Mouse (Mus musculus) layer of hippocampus, adult 11-12 months (tissue): Measurements from ENCODE around the gene Tspan12.
"Not testable (repeated sequence)": the region's sequence is repeated elsewhere in the genome, so short reads cannot be mapped to it uniquely, and the experiment has no call there.

ENCODE experiments used
- DNase-seq: peaks from one replicate; pipeline ENCODE4 v3.0.0; 2022; ENCODE audit warnings: low spot score

Tspan12 gene

DNA sequence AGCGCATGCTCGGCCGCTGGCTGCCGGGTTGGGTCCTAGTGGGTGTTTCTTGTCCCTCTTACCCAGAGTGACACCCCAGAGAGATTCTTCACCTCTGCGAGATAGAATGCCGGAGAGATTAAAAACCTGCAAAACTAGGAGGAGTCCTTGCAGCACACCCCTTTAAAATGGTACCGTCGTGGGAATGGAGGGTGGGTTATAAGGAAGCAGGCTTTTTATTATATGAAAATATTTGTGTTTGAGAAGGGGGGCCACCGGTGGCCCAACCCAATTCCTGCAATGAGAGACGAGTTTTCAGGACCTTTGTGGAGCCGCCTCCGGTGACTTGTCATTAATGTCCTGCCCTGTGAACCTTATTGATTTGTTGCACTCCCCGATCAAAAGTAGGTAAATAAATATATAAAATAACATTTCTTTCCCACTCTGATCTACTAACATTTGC lies at the start of gene Tspan12:
TSS of gene Tspan12 (minus strand) at position 172 of the 442 bp plus-strand sequence.
- DNase-seq: no peak

DNA sequence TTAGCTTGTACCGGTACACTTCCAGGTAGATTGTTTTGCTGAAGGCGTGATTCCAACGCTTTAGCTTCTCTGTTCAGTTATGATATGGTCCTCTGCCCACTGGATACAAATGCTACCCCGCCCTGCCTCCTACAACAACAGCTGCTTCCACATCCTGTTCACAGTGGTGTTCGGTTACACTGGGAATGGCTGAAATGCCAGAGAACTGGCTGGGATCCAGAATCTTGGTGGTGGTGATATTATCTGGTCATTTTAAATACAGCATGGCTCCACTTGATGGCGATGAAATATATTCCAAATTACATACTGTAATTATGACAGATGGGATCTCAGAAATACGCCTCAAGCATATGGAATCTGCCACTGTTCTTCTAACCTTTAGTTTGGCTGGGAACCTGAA lies 42.1 kb upstream of the Tspan12 start:
- peak; percentile 25 for DNase-seq

DNA sequence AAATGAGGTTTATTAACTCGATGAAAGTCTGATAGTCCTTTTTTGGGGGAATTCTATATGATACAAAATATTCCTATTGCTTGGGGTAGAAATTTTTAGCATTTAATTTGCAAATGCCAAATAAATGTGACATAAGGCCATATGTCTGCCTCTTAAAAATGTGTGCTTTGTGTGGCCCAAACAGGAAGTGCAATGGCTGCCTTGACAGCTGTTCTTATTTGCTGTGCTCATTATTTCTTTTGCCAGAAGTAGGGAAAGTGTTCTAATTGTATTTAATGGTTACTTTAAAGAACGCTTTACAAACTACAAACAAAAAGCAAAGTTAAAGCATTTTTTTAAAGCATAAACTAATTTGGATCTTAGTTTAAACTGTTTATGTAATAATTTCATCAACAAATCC lies 36.8 kb upstream of the Tspan12 start:
- DNase-seq: no peak

- DNase-seq: not testable (repeated sequence)
Observed at GRCm38 (mm10) chr6:21887971-21888370, 35.7 kb upstream of the Tspan12 start.

DNA sequence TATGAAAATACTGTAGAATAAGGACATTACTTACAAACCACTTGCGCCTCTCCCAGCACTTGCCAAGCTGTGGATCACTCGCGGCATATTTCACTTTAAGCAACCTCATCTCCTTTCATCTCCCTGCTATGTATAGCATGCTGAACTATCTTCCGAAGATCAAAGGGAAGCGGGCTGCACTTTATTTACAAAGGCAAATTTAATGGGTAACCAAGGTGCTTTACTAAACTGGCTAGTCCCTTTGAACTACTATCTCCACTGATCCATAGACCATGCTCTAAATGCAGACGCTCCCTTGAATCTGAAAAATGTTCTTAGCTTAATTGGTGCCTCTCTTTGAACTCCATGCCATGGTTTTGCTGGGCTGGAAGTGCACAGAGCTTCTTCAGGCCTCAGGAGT lies 27.2 kb upstream of the Tspan12 start:
- no peak for DNase-seq

- no peak for DNase-seq
Observed at GRCm38 (mm10) chr6:21867310-21867709, 15.0 kb upstream of the Tspan12 start.

GRCm38 (mm10) chr6:21864179-21864578 lies 11.9 kb upstream of the Tspan12 start:
- DNase-seq: no peak

DNA sequence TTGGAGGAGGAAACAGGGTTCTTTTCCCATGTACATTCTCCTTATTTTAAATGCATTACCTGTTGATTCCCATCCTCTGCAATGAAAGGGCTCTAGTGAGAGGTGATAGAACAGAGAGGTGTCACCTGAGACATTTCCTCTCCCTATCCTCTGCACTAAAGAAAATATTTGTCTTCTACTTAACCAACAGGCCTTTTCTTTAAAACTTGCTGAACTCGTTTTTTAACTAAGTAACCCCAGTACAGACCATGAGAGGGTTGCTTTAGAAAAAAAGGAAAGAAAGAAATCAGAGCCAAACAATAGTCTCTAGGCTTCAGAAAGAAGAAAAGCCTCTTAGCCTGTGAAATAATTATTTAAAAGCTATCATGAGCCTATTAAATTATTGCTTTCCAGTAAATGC lies 11.2 kb upstream of the Tspan12 start:
- no peak for DNase-seq

DNA sequence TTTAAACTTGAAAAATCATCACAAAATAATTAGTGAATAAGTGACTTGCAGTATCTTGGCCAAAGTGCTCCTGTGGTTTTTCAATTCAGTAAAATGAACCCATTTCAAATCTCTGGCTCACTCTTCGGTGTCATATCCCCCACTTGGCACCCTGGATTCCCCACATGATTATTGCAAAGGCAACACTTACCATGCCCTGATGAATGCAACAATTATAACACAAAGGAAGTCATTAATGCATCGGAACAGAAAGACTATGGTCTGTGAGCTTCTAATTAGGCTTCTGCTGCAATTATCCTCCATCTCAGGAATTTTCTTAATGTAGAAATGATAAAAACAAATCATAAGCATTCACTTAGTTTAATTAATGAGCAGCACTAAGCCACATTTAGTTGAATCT lies 9.0 kb upstream of the Tspan12 start:
- DNase-seq: no peak

DNA sequence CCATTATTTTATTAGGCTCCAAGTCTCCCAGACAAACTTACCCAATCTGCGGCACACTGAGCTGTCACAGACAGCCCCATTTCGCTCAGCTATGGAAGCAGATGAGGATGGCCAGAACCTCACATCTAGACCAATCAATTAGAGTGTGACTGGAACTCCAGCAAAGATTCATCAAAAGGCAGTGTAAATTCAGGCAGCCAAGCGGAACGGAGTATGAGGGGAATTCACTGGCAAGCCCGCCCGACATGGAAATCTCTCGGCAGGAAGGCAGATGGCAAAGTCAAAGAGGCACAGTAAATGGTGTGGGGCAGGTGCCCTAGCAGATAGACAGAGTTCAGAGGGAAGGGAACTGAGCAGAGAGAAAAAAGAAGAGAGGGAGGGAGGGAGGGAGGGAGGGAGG lies 5.5 kb upstream of the Tspan12 start:
- no peak for DNase-seq

GRCm38 (mm10) chr6:21855921-21856320 lies 3.6 kb upstream of the Tspan12 start:
- no peak for DNase-seq

DNA sequence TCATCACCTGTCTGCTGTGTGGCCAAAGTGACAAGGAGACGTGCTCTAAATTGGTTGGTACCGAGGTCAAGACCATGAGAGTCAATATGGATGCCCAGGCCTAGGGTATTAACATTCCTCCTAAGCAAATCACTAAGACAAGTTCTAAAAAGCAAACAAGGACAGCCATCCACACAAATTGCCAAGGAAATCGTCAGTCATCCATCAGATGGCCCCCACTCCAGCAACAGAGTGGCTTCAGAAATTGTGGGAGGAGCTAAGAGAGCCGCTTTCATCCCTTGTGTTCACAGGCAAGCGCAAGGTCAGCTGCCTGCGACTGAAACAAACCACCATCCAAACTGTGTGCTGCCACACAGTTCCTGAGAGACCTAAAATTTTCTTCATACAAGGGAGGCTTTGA lies 1.0 kb upstream of the Tspan12 start:
- no peak for DNase-seq

DNA sequence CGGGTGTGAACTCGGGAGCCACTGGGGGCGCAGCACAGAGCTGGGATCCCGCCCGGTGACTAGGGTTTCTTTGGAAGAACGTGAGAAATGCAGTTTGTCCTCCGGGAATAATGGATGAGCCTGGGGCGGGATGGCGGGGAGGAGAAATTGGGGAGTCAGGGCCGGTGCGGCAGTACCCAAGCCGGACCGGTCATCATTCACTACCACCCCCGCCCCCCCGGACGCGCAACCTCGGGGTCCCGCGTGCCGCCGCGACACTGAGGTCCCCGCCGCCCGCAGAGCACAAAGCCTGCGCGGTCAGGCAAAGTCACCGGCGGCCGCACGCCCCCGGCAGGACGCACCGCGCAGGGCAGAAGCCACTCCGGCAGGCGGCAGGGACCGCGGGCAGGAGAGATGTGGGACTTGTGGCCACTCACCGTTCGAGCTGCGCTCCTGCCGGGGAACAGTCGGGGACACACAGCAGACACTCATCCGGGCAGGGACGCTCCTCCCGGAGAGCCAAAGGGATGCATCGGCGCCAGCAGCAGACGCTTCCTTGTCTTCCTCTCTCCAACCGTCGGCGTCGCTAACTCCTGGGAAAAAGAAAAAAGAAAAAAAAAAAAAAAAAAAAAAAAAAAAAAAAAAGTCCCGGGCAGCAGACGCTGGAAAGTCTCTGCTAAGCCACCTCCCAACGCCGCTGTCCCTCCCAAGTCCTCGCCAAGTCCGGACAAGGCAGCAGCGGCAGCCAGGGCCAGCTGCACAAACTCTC lies 545 bp downstream of the Tspan12 start:
- peak; percentile 46 for DNase-seq

- DNase-seq: no peak
Observed at GRCm38 (mm10) chr6:21851346-21851595, 1.0 kb downstream of the Tspan12 start.

- no peak for DNase-seq
Observed at GRCm38 (mm10) chr6:21850526-21851345, 1.6 kb downstream of the Tspan12 start.

GRCm38 (mm10) chr6:21848808-21849207 lies 3.5 kb downstream of the Tspan12 start:
- no peak for DNase-seq

DNA sequence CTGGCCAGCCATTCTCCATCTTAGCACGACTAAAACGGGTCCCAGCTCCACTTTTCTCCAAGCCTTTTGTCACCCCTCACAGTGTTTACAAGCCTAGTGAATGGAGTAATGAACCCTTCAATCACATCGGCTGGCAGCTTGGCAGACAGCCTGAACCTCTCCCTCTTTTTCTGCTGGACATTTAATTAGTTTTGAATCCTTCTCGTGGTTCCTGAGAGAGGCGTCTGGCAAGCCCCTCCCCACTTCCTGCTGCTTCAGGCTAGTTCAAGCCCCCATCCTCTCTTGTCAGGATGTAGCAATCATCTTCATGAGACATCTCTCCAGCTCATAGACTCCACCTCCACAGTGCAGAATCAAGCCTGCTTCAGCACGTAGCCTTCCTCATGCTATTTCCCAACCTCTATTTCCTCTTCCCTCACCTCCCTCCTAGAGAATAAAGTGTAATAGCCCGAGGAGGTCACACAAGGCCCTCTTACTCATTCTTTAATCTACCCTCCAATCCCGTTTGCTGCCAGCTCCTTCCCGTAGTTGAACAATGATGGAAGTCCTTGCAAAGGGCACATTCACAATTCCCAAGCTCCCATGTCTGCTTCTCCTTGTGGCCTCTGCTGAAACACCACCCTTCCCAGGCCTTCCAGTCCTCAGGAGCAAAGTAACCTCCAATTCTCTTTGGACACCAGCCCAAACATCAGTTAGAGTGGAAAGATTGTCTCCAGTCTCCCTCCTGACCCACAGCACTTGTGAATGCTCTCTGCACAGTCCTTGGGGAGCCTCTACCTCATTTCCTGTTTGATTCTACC lies 12.1 kb downstream of the Tspan12 start:
- DNase-seq: peak; percentile 19

GRCm38 (mm10) chr6:21839244-21839814 lies 13.0 kb downstream of the Tspan12 start:
- no peak for DNase-seq

DNA sequence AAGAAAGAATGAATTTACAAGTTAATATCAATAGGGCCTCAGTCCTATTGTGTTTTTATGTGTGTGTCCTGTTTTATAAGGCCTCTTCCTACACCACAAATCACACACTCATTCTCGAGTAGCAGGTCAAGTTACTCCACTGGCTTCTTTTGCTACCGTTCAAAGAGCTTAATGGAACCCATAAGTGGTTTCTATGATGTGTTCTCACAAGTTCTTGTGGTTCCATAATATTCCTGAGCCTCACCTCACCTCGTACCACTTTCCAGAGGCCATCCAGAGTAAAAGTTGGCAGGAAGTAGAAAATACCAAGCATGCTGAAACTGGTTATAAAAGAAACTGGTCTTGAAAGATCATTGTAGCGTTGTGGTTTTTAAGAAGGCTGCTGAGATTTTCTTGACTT lies 18.8 kb downstream of the Tspan12 start:
- no peak for DNase-seq

DNA sequence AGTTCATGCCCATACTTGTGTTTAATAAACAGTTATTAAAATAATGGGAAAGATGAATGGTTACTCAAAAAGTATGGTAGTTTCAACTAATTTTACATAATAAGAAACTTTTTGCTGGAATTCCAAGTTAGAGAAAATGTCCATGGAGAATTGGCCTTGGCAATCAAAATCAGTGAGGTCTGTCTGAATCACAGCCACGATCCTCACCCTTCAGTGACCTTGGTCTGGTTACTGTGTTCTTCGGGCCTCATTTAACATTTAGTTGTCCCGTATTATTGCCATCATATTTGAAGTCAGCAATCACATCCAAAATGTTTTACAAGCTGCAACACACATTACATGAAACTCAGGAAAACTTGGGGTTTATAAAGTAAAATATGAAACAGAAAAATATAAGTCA lies 20.4 kb downstream of the Tspan12 start:
- no peak for DNase-seq

- no peak for DNase-seq
Observed at GRCm38 (mm10) chr6:21830931-21831330, 21.4 kb downstream of the Tspan12 start.

DNA sequence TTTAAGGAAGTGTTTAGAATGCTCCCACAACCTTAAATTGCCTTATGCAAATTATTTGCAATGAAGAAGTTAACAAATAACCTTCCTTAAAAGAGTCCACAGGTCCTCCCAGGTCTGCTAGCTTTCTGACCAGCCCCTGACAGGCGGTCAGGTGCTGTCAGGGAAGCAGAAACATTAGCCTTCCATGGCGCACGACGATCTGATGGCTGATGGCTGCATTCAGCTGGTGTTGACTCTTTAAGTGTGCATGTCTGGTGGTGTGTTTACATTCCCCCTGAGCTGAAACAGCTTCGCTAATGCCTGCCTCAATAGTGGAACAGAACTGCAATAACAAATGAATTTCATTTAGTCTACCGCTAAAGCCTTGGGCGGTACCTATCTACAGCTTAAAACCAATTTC lies 22.4 kb downstream of the Tspan12 start:
- DNase-seq: no peak

- DNase-seq: no peak
Observed at GRCm38 (mm10) chr6:21828437-21828836, 23.9 kb downstream of the Tspan12 start.
